In genomic region chr7:24586828-24587227, GRCm38 (mm10) we compare ENCODE assay signal across 8 mouse cellular contexts. TPM values are rescaled to one million over a fixed set of nuclear protein-coding genes. Genes with fewer than 3 reads are reported as not detected.
DNase-seq lines count a peak whose midpoint lies in the region; ATAC-seq lines count a peak whose summit lies in the region.

No protein-coding gene starts in this region.

- intact Hi-C loops in heart, postnatal 25 days (cut with DNase I) = no loop called here

- H3K36me3 ChIP-seq in heart, embryonic 12.5 days = no peaks in the 10 kb centered on the region
- H3K36me3 ChIP-seq in hindbrain, embryonic 14.5 days (replicated peaks; ENCODE audit: control insufficient read depth, insufficient read depth) = no peaks in the 10 kb centered on the region
- H3K36me3 ChIP-seq in midbrain, embryonic 11.5 days (ENCODE audit: control insufficient read depth, insufficient read depth, low read length) = no peaks in the 10 kb centered on the region

- H3K27ac ChIP-seq in heart, embryonic 12.5 days (ENCODE audit: poor library complexity, severe bottlenecking) = no peak overlapping the region
- peak overlapping the region; percentile 60; the same call in 1 of the 2 replicates for H3K27ac ChIP-seq in hindbrain, embryonic 14.5 days
- no peak overlapping the region for H3K27ac ChIP-seq in midbrain, embryonic 11.5 days (ENCODE audit: low read depth, low read length)

- H3K27me3 ChIP-seq in heart, embryonic 12.5 days (replicated peaks) = peaks cover 45% of the 10 kb centered on the region
- H3K27me3 ChIP-seq in hindbrain, embryonic 14.5 days (ENCODE audit: control insufficient read depth, insufficient read depth, low read length) = peaks cover 15% of the 10 kb centered on the region
- peaks cover 26% of the 10 kb centered on the region for H3K27me3 ChIP-seq in midbrain, embryonic 11.5 days (ENCODE audit: control insufficient read depth, insufficient read depth, low read length)

- peak overlapping the region; percentile 44 for H3K4me3 ChIP-seq in heart, embryonic 12.5 days
- H3K4me3 ChIP-seq in hindbrain, embryonic 14.5 days (replicated peaks; ENCODE audit: low read length) = peak overlapping the region; percentile 58
- peak overlapping the region; percentile 30; the same call in 1 of the 2 replicates for H3K4me3 ChIP-seq in midbrain, embryonic 11.5 days (ENCODE audit: low read depth, low read length)

- no peak overlapping the region; the same call in 1 of the 2 replicates for H3K9ac ChIP-seq in heart, embryonic 12.5 days
- H3K9ac ChIP-seq in hindbrain, embryonic 14.5 days = peak overlapping the region; percentile 83
- no peak overlapping the region; the same call in 1 of the 2 replicates for H3K9ac ChIP-seq in midbrain, embryonic 11.5 days (ENCODE audit: low read length)

- DNase-seq in heart, postnatal 25 days (ENCODE audit: low spot score) = no peak
- peak; percentile 59 for DNase-seq in c-Kit-positive CD71-positive TER-119-negative erythroid progenitor cells, embryonic 14.5 days (ENCODE audit: low read depth)
- DNase-seq in hindbrain, embryonic 14.5 days (ENCODE audit: low spot score) = no peak
- DNase-seq in midbrain, embryonic 11.5 days (ENCODE audit: low spot score, missing footprints) = no peak
- DNase-seq in spleen, postnatal 4 days (ENCODE audit: low spot score in 2 of 2) = no peak
- DNase-seq in thymus, postnatal 14 days = no peak
- DNase-seq in thymus, postnatal 4 days = no peak

- H3K4me1 ChIP-seq in heart, embryonic 12.5 days (replicated peaks) = 0 out of 2 replicates have a peak, but pooled peaks cover 9% of the 10 kb centered on the region
- 0 out of 2 replicates have a peak, but pooled peaks cover 2% of the 10 kb centered on the region for H3K4me1 ChIP-seq in hindbrain, embryonic 14.5 days (replicated peaks; ENCODE audit: control insufficient read depth, insufficient read depth, low read length)
- H3K4me1 ChIP-seq in midbrain, embryonic 11.5 days (ENCODE audit: control insufficient read depth, insufficient read depth, low read length) = no peaks in the 10 kb centered on the region; the same call in 1 of the 2 replicates

- 0 out of 2 replicates have a peak, but pooled peaks cover 8% of the 10 kb centered on the region for H3K9me3 ChIP-seq in heart, embryonic 12.5 days (replicated peaks)
- H3K9me3 ChIP-seq in hindbrain, embryonic 14.5 days (ENCODE audit: control insufficient read depth, low read length) = no peaks in the 10 kb centered on the region
- H3K9me3 ChIP-seq in midbrain, embryonic 11.5 days (ENCODE audit: control insufficient read depth, low read length) = no peaks in the 10 kb centered on the region

- peak; percentile 51 for ATAC-seq in heart, embryonic 12.5 days (ENCODE audit: insufficient number of reproducible peaks, low FRiP score)
- peak; percentile 56 for ATAC-seq in hindbrain, embryonic 14.5 days (ENCODE audit: low FRiP score)
- ATAC-seq in midbrain, embryonic 11.5 days (ENCODE audit: low FRiP score) = peak; percentile 58

- peak overlapping the region; percentile 70 for H3K4me2 ChIP-seq in heart, embryonic 12.5 days
- H3K4me2 ChIP-seq in hindbrain, embryonic 14.5 days (replicated peaks) = peak overlapping the region; percentile 67
- peak overlapping the region; percentile 51 for H3K4me2 ChIP-seq in midbrain, embryonic 11.5 days

- 6% methylated on average over 8 of the region's 8 CpGs for WGBS in heart, embryonic 12.5 days
- WGBS in hindbrain, embryonic 14.5 days = 11% methylated on average over 8 of the region's 8 CpGs
- WGBS in midbrain, embryonic 11.5 days = 10% methylated on average over 8 of the region's 8 CpGs

RNA-seq across cellular contexts. Expression of gene Ethe1, which starts 0.5 kb away (rescaled TPM):
- 17.6 and 19.2 TPM in 2 replicates for polyA plus RNA-seq in heart, embryonic 12.5 days (2016; fragmentation: Nextera tagmentation; extraction: Ambion mirVana)
- 10 to 100 TPM; 44.6 to 49.1 TPM for total RNA-seq in heart, postnatal 25 days (2021)
- 25.8 and 26.4 TPM in 2 replicates for polyA plus RNA-seq in hindbrain, embryonic 14.5 days (2014; fragmentation: Nextera tagmentation; extraction: Ambion mirVana)
- polyA plus RNA-seq in midbrain, embryonic 11.5 days (2014; fragmentation: Nextera tagmentation; extraction: Ambion mirVana) = 18.8 and 19.6 TPM in 2 replicates

RNA-seq across cellular contexts. Expression of gene Zfp575, which starts 0.6 kb away (rescaled TPM):
- 0.69 and 1.1 TPM in 2 replicates for polyA plus RNA-seq in heart, embryonic 12.5 days (2016; fragmentation: Nextera tagmentation; extraction: Ambion mirVana)
- total RNA-seq in heart, postnatal 25 days (2021) = under 1 TPM; 0.08 to 0.17 TPM
- 10.3 and 11.4 TPM in 2 replicates for polyA plus RNA-seq in hindbrain, embryonic 14.5 days (2014; fragmentation: Nextera tagmentation; extraction: Ambion mirVana)
- 1.0 and 1.4 TPM in 2 replicates for polyA plus RNA-seq in midbrain, embryonic 11.5 days (2014; fragmentation: Nextera tagmentation; extraction: Ambion mirVana)

RNA-seq across cellular contexts. Expression of gene Phldb3, which starts 23.7 kb away (rescaled TPM):
- not detected in 2 replicates for polyA plus RNA-seq in heart, embryonic 12.5 days (2016; fragmentation: Nextera tagmentation; extraction: Ambion mirVana)
- under 1 TPM; 0.50 to 0.57 TPM for total RNA-seq in heart, postnatal 25 days (2021)
- polyA plus RNA-seq in hindbrain, embryonic 14.5 days (2014; fragmentation: Nextera tagmentation; extraction: Ambion mirVana) = not detected in 2 replicates
- 0.07 TPM in 1 of 2 replicates, not detected in the other for polyA plus RNA-seq in midbrain, embryonic 11.5 days (2014; fragmentation: Nextera tagmentation; extraction: Ambion mirVana)

RNA-seq across cellular contexts. Expression of gene Xrcc1, which starts 40.7 kb away (rescaled TPM):
- polyA plus RNA-seq in heart, embryonic 12.5 days (2016; fragmentation: Nextera tagmentation; extraction: Ambion mirVana) = 70.5 and 71.7 TPM in 2 replicates
- total RNA-seq in heart, postnatal 25 days (2021) = 10 to 100 TPM; 27.8 to 27.9 TPM
- 47.4 and 52.3 TPM in 2 replicates for polyA plus RNA-seq in hindbrain, embryonic 14.5 days (2014; fragmentation: Nextera tagmentation; extraction: Ambion mirVana)
- polyA plus RNA-seq in midbrain, embryonic 11.5 days (2014; fragmentation: Nextera tagmentation; extraction: Ambion mirVana) = 91.9 and 101 TPM in 2 replicates

RNA-seq across cellular contexts. Expression of gene Pinlyp, which starts 40.9 kb away (rescaled TPM):
- polyA plus RNA-seq in heart, embryonic 12.5 days (2016; fragmentation: Nextera tagmentation; extraction: Ambion mirVana) = not detected in 2 replicates
- total RNA-seq in heart, postnatal 25 days (2021) = not detected
- not detected in 2 replicates for polyA plus RNA-seq in hindbrain, embryonic 14.5 days (2014; fragmentation: Nextera tagmentation; extraction: Ambion mirVana)
- polyA plus RNA-seq in midbrain, embryonic 11.5 days (2014; fragmentation: Nextera tagmentation; extraction: Ambion mirVana) = not detected in 2 replicates
